Mouse (Mus musculus) naive thymus-derived CD4-positive, alpha-beta T cell, adult 5 months (primary cell): ENCODE measurements around the gene Ddx10. TPM values are rescaled to one million over a fixed set of nuclear protein-coding genes. Genes with fewer than 3 reads are reported as not detected.

ENCODE experiments used
- polyA plus RNA-seq: library from polyadenylated mRNA; unstranded; fragments of 100-300 nt; shearing (Covaris generic); gene quantifications from one replicate; pipeline ENCODE4 v1.2.1, GENCODE M21; 2017

The Ddx10 gene
- polyA plus RNA-seq, result 62.9 TPM

DNA sequence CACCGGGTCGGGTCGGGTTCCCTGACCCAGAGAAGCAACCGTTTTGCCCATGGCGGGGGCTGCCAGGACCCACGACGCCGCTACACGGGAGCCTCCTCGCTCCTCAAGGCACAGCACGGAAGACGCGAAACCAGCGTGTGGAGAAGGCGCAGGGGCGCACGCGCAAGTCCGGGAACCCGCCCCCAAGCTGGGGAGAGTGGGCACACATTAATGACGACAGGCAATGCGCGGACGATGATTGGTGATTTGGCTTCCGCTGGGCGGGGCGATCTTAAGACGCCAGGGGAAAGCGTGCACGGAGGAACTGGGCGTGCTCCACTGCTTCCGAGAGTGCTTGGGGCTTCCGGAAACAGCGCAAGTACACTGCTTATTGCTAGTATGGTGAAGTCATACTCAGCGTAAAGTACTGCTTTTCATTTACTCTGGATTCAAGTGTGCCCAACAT is at the start of gene Ddx10:
Ddx10 (minus strand) TSS at position 101 of the 445 bp plus-strand sequence.

Other genes starting within 250 kb of the Ddx10 start
- gene Exph5, start 53.6 kb upstream of the Ddx10 start, polyA plus RNA-seq, result 0.22 TPM
- gene Kdelc2, start 136.0 kb upstream of the Ddx10 start, polyA plus RNA-seq, result 0.27 TPM
- 0.29 TPM for gene 4930550C14Rik, start 154.3 kb upstream of the Ddx10 start, polyA plus RNA-seq